ENCODE assay signal across 26 mouse cellular contexts in genomic region chr8:94641938-94642337, GRCm38 (mm10). TPM values are rescaled to one million over a fixed set of nuclear protein-coding genes. Genes with fewer than 3 reads are reported as not detected.
DNase-seq lines count a peak whose midpoint lies in the region; ATAC-seq and TF ChIP-seq lines count a peak whose summit lies in the region.
"Had no signal": no experiment of that assay in that cellular context is flagged by ENCODE, and none has a peak within 500 bp of the region (broad histone marks: within the 10 kb centered on the region; RNA-seq: fewer than 3 reads in every experiment).

No protein-coding gene starts in this region.

- H3K36me3 ChIP-seq in heart, adult 2 months (ENCODE audit: control insufficient read depth, insufficient read depth, low read length): no peaks in the 10 kb centered on the region; the same call in 1 of the 2 replicates
- peaks cover 29% of the 10 kb centered on the region for H3K36me3 ChIP-seq in liver, embryonic 14.5 days (replicated peaks; ENCODE audit: control insufficient read depth, insufficient read depth, low read depth)
- H3K36me3 ChIP-seq in liver, embryonic 12.5 days: peaks cover 92% of the 10 kb centered on the region
- peaks cover 18 to 36% of the 10 kb centered on the region in 2 experiments for H3K36me3 ChIP-seq in MEL (ENCODE audit: control insufficient read depth in 1 of 2, insufficient read depth in 2 of 2, low read length in 2 of 2)

- peak; percentile 41 for TF ChIP-seq CTCF in heart, adult 2 months (IDR thresholded peaks at IDR 0.05)
- TF ChIP-seq CTCF in liver, embryonic 14.5 days (IDR thresholded peaks at IDR 0.05; ENCODE audit: low read depth): peak; percentile 13; the same call in 1 of the 2 replicates
- peak in 1 of 3 experiments; percentile 25; a peak in 1 of 6 replicates for TF ChIP-seq CTCF in MEL (IDR thresholded peaks at IDR 0.05 in 2 of 3, conservative IDR thresholded peaks at IDR 0.05 in 1 of 3; ENCODE audit: control insufficient read depth in 1 of 3, insufficient read depth in 1 of 3, low read depth in 2 of 3, low read length in 3 of 3, poor library complexity in 1 of 3, severe bottlenecking in 1 of 3)

- no peak overlapping the region for H3K9ac ChIP-seq in heart, adult 2 months (ENCODE audit: low read depth, low read length)
- H3K9ac ChIP-seq in liver, embryonic 14.5 days (replicated peaks): no peak overlapping the region
- H3K9ac ChIP-seq in liver, embryonic 12.5 days: no peak overlapping the region
- H3K9ac ChIP-seq in MEL (ENCODE audit: control insufficient read depth, low read depth, low read length, poor library complexity, severe bottlenecking): no peak overlapping the region
- H3K9ac ChIP-seq: embryonic facial prominence, embryonic 15.5 days; forebrain, embryonic 15.5 days; heart, embryonic 15.5 days; hindbrain, embryonic 15.5 days; midbrain, embryonic 12.5 days; neural tube, embryonic 13.5 days had no signal

- H3K9me3 ChIP-seq in liver, embryonic 14.5 days (ENCODE audit: control insufficient read depth, low read length): no peaks in the 10 kb centered on the region
- no peaks in the 10 kb centered on the region for H3K9me3 ChIP-seq in liver, embryonic 12.5 days (replicated peaks)
- H3K9me3 ChIP-seq in MEL (replicated peaks; ENCODE audit: insufficient read depth, low read length): no peaks in the 10 kb centered on the region
- H3K9me3 ChIP-seq: embryonic facial prominence, embryonic 15.5 days; forebrain, embryonic 15.5 days; heart, embryonic 15.5 days; hindbrain, embryonic 15.5 days; midbrain, embryonic 12.5 days; neural tube, embryonic 13.5 days had no signal

- TF ChIP-seq POLR2A in heart, adult 2 months (IDR thresholded peaks at IDR 0.05; ENCODE audit: insufficient read depth, low read depth, low read length): no peak
- no peak for TF ChIP-seq POLR2A in MEL (IDR thresholded peaks at IDR 0.05; ENCODE audit: control insufficient read depth in 1 of 2, insufficient read depth in 1 of 2, low read depth in 1 of 2, low read length in 2 of 2, poor library complexity in 1 of 2)

- no peak; the same call in 1 of the 2 replicates for TF ChIP-seq RAD21 in MEL (IDR thresholded peaks at IDR 0.05; ENCODE audit: low read depth, low read length)

- TF ChIP-seq EP300 in heart, adult 2 months (IDR thresholded peaks at IDR 0.05; ENCODE audit: insufficient read depth, low read depth, low read length): no peak
- no peak for TF ChIP-seq EP300 in liver, embryonic 14.5 days (IDR thresholded peaks at IDR 0.05; ENCODE audit: low read depth)
- no peak for TF ChIP-seq EP300 in MEL (IDR thresholded peaks at IDR 0.05; ENCODE audit: low read depth in 1 of 2, low read length in 2 of 2)

- no peak overlapping the region for H3K27ac ChIP-seq in heart, adult 2 months
- no peak overlapping the region for H3K27ac ChIP-seq in liver, embryonic 14.5 days
- H3K27ac ChIP-seq in liver, embryonic 12.5 days: no peak overlapping the region
- H3K27ac ChIP-seq in MEL (ENCODE audit: control insufficient read depth, low read depth, low read length): no peak overlapping the region
- H3K27ac ChIP-seq: embryonic facial prominence, embryonic 15.5 days; forebrain, embryonic 15.5 days; heart, embryonic 15.5 days; hindbrain, embryonic 15.5 days; midbrain, embryonic 12.5 days; neural tube, embryonic 13.5 days had no signal

- H3K4me2 ChIP-seq in liver, embryonic 14.5 days (ENCODE audit: low read depth): no peak overlapping the region
- no peak overlapping the region for H3K4me2 ChIP-seq in liver, embryonic 12.5 days
- H3K4me2 ChIP-seq: embryonic facial prominence, embryonic 15.5 days; forebrain, embryonic 15.5 days; heart, embryonic 15.5 days; hindbrain, embryonic 15.5 days; midbrain, embryonic 12.5 days; neural tube, embryonic 13.5 days had no signal

- H3K27me3 ChIP-seq in heart, adult 2 months (ENCODE audit: control insufficient read depth, insufficient read depth, low read length): no peaks in the 10 kb centered on the region
- H3K27me3 ChIP-seq in liver, embryonic 14.5 days (ENCODE audit: control insufficient read depth, insufficient read depth, low read length): no peaks in the 10 kb centered on the region
- H3K27me3 ChIP-seq in liver, embryonic 12.5 days (replicated peaks): no peaks in the 10 kb centered on the region
- H3K27me3 ChIP-seq in MEL (ENCODE audit: control insufficient read depth in 1 of 2, insufficient read depth in 2 of 2, low read length in 2 of 2): no peaks in the 10 kb centered on the region
- H3K27me3 ChIP-seq: embryonic facial prominence, embryonic 15.5 days; forebrain, embryonic 15.5 days; heart, embryonic 15.5 days; hindbrain, embryonic 15.5 days; midbrain, embryonic 12.5 days; neural tube, embryonic 13.5 days had no signal

- ATAC-seq in liver, embryonic 14.5 days (ENCODE audit: insufficient read depth): no peak
- no peak for ATAC-seq in liver, embryonic 12.5 days
- ATAC-seq: forebrain, embryonic 15.5 days had no signal

- intact Hi-C loops in heart, adult 2 months (cut with DNase I): no loop called here
- intact Hi-C loops in heart, postnatal 14 days (cut with DNase I): no loop called here

- no peak overlapping the region for H3K4me3 ChIP-seq in heart, adult 2 months
- H3K4me3 ChIP-seq in liver, embryonic 14.5 days (ENCODE audit: insufficient read depth in 1 of 2, low read depth in 2 of 2, low read length in 2 of 2): no peak overlapping the region
- no peak overlapping the region for H3K4me3 ChIP-seq in liver, embryonic 12.5 days
- no peak overlapping the region for H3K4me3 ChIP-seq in MEL (ENCODE audit: control insufficient read depth in 1 of 2, insufficient read depth in 1 of 2, low read depth in 2 of 2, low read length in 2 of 2)
- H3K4me3 ChIP-seq: embryonic facial prominence, embryonic 15.5 days; forebrain, embryonic 15.5 days; heart, embryonic 15.5 days; hindbrain, embryonic 15.5 days; midbrain, embryonic 12.5 days; myocyte; neural tube, embryonic 13.5 days had no signal

- no peaks in the 10 kb centered on the region for H3K4me1 ChIP-seq in heart, adult 2 months (ENCODE audit: control insufficient read depth, insufficient read depth, low read length)
- H3K4me1 ChIP-seq in liver, embryonic 14.5 days (replicated peaks; ENCODE audit: control insufficient read depth in 2 of 2, insufficient read depth in 2 of 2, low read length in 1 of 2): no peaks in the 10 kb centered on the region
- H3K4me1 ChIP-seq in liver, embryonic 12.5 days: 0 out of 2 replicates have a peak, but pooled peaks cover 9% of the 10 kb centered on the region
- H3K4me1 ChIP-seq in MEL (ENCODE audit: control insufficient read depth in 1 of 2, insufficient read depth in 2 of 2, low read length in 2 of 2): peaks cover 14 to 16% of the 10 kb centered on the region in 2 experiments
- H3K4me1 ChIP-seq: embryonic facial prominence, embryonic 15.5 days; forebrain, embryonic 15.5 days; heart, embryonic 15.5 days; hindbrain, embryonic 15.5 days; midbrain, embryonic 12.5 days; neural tube, embryonic 13.5 days had no signal

- no peak for DNase-seq in heart, adult 2 months
- DNase-seq in heart, postnatal 14 days: no peak
- DNase-seq in liver, embryonic 14.5 days (ENCODE audit: low read depth in 3 of 3, low spot score in 3 of 3): no peak
- peak; percentile 35 for DNase-seq in MEL (ENCODE audit: low read depth, low spot score)
- peak; percentile 26 for DNase-seq in induced T-regulatory cell, adult 2 months (ENCODE audit: low read depth)
- no peak for DNase-seq in cerebellum, adult 8-10 months
- DNase-seq: cerebellum, adult 9-11 months; gastrocnemius, postnatal 14 days; heart, postnatal 4 days; kidney, adult 11 months; lung, adult 18-20 months; lung, postnatal 14 days; retina, postnatal 1 day; right cerebral cortex, postnatal 25 days; spleen, adult 18-20 months; thymus, postnatal 25 days had no signal

- no peaks in the 10 kb centered on the region for H3K79me2 ChIP-seq in heart, adult 2 months (replicated peaks; ENCODE audit: control insufficient read depth, insufficient read depth, low read length)
- H3K79me2 ChIP-seq in MEL (ENCODE audit: control insufficient read depth, insufficient read depth, low read length, poor library complexity): no peaks in the 10 kb centered on the region

- WGBS in heart, adult 2 months: 94% methylated on average over 3 of the region's 3 CpGs
- WGBS in liver, embryonic 14.5 days (ENCODE audit: insufficient replicate concordance): 74% methylated on average over 3 of the region's 3 CpGs
- 82% methylated on average over 3 of the region's 3 CpGs for WGBS in liver, embryonic 12.5 days (ENCODE audit: insufficient replicate concordance)

RNA-seq across cellular contexts. Expression of gene Arl2bp, which starts 24.5 kb away (rescaled TPM):
- 10 to 100 TPM; 77.2 to 84.1 TPM for total RNA-seq in heart, adult 2 months (2021)
- polyA plus RNA-seq in heart, adult 2 months (2012; rRNA removed): 107 and 148 TPM in 2 replicates
- total RNA-seq in heart, postnatal 14 days (2021): 10 to 100 TPM; 90.8 to 90.9 TPM
- polyA plus RNA-seq in liver, embryonic 14.5 days (2012; rRNA removed): 18.2 and 18.6 TPM in 2 replicates
- polyA plus RNA-seq in liver, embryonic 14.5 days (2014; fragmentation: Nextera tagmentation; extraction: Ambion mirVana): 11.2 and 12.8 TPM in 2 replicates
- polyA plus RNA-seq in liver, embryonic 12.5 days (2016; fragmentation: Nextera tagmentation; extraction: Ambion mirVana): 42.3 and 44.9 TPM in 2 replicates
- total RNA-seq in MEL (2012; rRNA removed): 43.8 and 46.7 TPM in 2 replicates
- polyA plus RNA-seq in MEL (2012; ENCODE audit: insufficient read depth in 1 of 2, insufficient read length in 2 of 2, low read depth in 1 of 2, low replicate concordance in 2 of 2, missing spikeins in 1 of 2): 100 to 1,000 TPM in 1 of 2 experiments, 10 to 100 TPM in 1; 96.1 to 515 TPM

RNA-seq across cellular contexts. Expression of gene Fam192a, which starts 40.1 kb away (rescaled TPM):
- 10 to 100 TPM; 18.6 to 20.3 TPM for total RNA-seq in heart, adult 2 months (2021)
- polyA plus RNA-seq in heart, adult 2 months (2012; rRNA removed): 13.7 and 17.5 TPM in 2 replicates
- 10 to 100 TPM; 18.7 to 20.4 TPM for total RNA-seq in heart, postnatal 14 days (2021)
- 11.3 and 16.1 TPM in 2 replicates for polyA plus RNA-seq in liver, embryonic 14.5 days (2012; rRNA removed)
- polyA plus RNA-seq in liver, embryonic 14.5 days (2014; fragmentation: Nextera tagmentation; extraction: Ambion mirVana): 25.8 and 26.5 TPM in 2 replicates
- polyA plus RNA-seq in liver, embryonic 12.5 days (2016; fragmentation: Nextera tagmentation; extraction: Ambion mirVana): 45.9 and 49.2 TPM in 2 replicates
- total RNA-seq in MEL (2012; rRNA removed): 43.3 and 46.3 TPM in 2 replicates
- 10 to 100 TPM in 1 of 2 experiments, not detected in 1; 88.1 TPM for polyA plus RNA-seq in MEL (2012; ENCODE audit: insufficient read depth in 1 of 2, insufficient read length in 2 of 2, low read depth in 1 of 2, low replicate concordance in 2 of 2, missing spikeins in 1 of 2)

RNA-seq across cellular contexts. Expression of gene Rspry1, which starts 40.2 kb away (rescaled TPM):
- total RNA-seq in heart, adult 2 months (2021): 10 to 100 TPM; 10.1 to 10.6 TPM
- 3.8 and 7.9 TPM in 2 replicates for polyA plus RNA-seq in heart, adult 2 months (2012; rRNA removed)
- 10 to 100 TPM; 12.9 to 14.9 TPM for total RNA-seq in heart, postnatal 14 days (2021)
- 4.0 and 6.2 TPM in 2 replicates for polyA plus RNA-seq in liver, embryonic 14.5 days (2012; rRNA removed)
- 15.8 and 17.9 TPM in 2 replicates for polyA plus RNA-seq in liver, embryonic 14.5 days (2014; fragmentation: Nextera tagmentation; extraction: Ambion mirVana)
- 24.7 and 24.8 TPM in 2 replicates for polyA plus RNA-seq in liver, embryonic 12.5 days (2016; fragmentation: Nextera tagmentation; extraction: Ambion mirVana)
- 32.2 and 34.1 TPM in 2 replicates for total RNA-seq in MEL (2012; rRNA removed)
- 10 to 100 TPM in 1 of 2 experiments, not detected in 1; 24.5 TPM for polyA plus RNA-seq in MEL (2012; ENCODE audit: insufficient read depth in 1 of 2, insufficient read length in 2 of 2, low read depth in 1 of 2, low replicate concordance in 2 of 2, missing spikeins in 1 of 2)

RNA-seq across cellular contexts. Expression of gene Pllp, which starts 54.1 kb away (rescaled TPM):
- total RNA-seq in heart, adult 2 months (2021): under 1 TPM; 0.55 to 0.63 TPM
- 1.1 and 2.6 TPM in 2 replicates for polyA plus RNA-seq in heart, adult 2 months (2012; rRNA removed)
- under 1 TPM; 0.61 to 0.86 TPM for total RNA-seq in heart, postnatal 14 days (2021)
- 0.36 and 0.52 TPM in 2 replicates for polyA plus RNA-seq in liver, embryonic 14.5 days (2012; rRNA removed)
- 0.85 TPM in 2 replicates for polyA plus RNA-seq in liver, embryonic 14.5 days (2014; fragmentation: Nextera tagmentation; extraction: Ambion mirVana)
- polyA plus RNA-seq in liver, embryonic 12.5 days (2016; fragmentation: Nextera tagmentation; extraction: Ambion mirVana): 1.4 TPM in 2 replicates
- not detected in 2 replicates for total RNA-seq in MEL (2012; rRNA removed)
- polyA plus RNA-seq in MEL (2012; ENCODE audit: insufficient read depth in 1 of 2, insufficient read length in 2 of 2, low read depth in 1 of 2, low replicate concordance in 2 of 2, missing spikeins in 1 of 2): under 1 TPM in 1 of 2 experiments, not detected in 1; 0.06 TPM
- total RNA-seq: common myeloid progenitor, adult 5-6 weeks; megakaryocyte, adult 5-6 weeks had no signal

Comparison
In these comparisons a context has a peak if more than half of its experiments do, and no peak if none do; other contexts are left out.
1. DNase-seq: peak in MEL (single experiment) and induced T-regulatory cell, adult 2 months (single experiment); none in heart, adult 2 months (0 of 2), heart, postnatal 14 days (0 of 2), liver, embryonic 14.5 days (0 of 3) and cerebellum, adult 8-10 months (single experiment).